Mouse (Mus musculus) left cerebral cortex, adult 11 months (tissue): ENCODE measurements around the gene Rtl4.

Experiments
- DNase-seq: peaks from one replicate; pipeline ENCODE4 v3.0.0; 2022; ENCODE audit warnings: low spot score

Rtl4 gene

DNA sequence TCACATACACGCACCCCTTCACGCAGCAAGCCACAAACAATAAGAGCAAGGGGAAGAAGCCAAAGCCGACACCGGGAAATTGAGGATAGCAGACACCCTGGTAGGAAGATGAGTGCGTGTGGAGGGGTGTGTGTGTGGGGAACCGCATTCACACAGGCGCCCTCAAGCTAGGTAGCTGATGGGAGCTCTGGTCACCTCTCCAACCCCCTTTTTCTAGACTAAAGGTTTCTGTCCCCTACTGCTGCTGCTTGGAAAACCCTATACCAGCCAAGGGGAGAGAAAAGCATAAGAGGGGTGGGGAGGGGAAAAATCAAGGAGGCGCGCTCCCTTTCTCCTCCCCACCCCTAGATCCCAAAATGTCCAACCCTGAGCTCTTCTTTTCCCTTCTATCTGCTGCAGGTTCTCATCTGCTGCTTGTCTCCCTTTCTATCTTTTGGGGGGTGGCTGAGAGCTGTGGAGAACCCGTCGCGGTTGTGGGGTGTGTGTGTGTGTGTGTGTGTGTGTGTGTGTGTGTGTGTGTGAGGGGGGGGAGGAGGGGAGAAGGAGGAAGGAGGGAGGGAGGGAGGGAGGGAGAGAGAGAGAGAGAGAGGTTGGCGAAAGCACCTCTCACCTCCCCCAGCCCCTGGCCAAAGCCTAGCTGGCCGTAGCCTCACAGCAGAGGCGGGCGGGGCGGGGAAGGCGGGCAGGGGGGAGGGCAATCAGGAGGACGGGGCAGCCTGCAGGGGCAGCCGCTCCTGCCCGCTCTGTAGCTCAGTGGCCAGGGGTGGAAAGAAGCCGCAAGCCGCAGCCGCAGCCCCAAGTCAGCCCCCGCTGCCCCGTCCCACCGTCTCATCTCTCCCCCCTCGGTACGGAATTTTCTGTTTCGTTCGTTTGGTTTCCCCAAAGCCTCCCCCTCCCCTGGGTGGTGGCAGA is at the start of gene Rtl4:
Rtl4 (plus strand) TSS at position 701 of the 912 bp plus-strand sequence.
- DNase-seq, result no peak

DNA sequence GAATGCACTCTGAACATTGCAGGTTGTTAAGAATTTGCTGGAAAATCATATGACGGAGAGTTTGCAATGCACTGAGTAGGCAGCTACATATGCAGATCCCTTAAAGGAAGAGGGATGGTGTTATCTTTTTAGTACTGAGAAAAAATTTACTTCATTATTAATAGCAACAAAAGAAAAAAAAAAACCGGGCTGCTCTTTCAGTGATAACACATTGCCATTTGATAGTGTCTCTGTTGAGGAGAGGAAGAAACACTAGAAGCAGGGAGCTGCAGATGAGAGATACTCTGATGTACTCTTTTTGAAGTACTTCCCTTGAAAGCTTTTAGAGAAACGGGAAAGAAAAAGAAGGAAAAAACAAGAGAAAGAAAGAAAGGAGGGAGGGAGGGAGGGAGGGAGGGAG is 44.0 kb upstream of the Rtl4 start:
- no peak for DNase-seq

DNA sequence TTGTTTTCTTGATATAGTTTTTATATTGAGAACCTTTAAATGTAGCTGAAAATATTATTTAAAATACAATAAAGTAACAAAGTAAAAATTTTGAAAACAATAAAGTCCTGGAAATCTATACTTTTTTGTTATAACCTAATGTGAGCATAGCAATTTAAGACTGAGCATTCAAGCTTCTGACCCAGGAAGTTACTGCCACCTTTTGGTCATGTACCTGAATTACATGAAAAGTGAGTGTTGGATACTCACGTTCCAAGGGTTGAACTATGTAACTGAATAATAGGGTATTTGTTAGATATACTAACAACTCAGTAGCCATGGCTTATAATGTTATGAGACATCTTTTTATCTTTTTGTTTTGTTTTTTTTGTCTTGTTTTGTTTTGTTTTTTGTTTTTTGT is 43.3 kb upstream of the Rtl4 start:
- no peak for DNase-seq

DNA sequence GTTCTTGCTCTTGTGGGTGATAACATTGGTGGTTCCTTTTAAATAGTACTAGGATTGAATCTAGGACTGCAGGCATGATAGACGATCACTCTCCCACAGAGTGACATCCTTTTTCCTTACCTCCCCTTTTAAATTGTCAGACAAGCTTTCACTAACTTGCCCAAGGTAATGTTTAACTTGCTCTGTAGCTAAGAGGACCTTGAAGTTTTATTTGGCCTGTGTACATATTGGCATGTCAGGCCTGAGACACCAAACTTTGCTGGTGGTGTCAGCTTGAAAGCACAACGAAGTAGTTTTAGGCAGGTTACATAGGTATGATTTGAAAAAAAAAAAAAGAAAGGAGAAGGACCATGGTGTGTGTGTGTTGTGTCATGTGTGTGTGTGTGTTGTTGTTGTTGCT is 36.5 kb upstream of the Rtl4 start:
- no peak for DNase-seq

DNA sequence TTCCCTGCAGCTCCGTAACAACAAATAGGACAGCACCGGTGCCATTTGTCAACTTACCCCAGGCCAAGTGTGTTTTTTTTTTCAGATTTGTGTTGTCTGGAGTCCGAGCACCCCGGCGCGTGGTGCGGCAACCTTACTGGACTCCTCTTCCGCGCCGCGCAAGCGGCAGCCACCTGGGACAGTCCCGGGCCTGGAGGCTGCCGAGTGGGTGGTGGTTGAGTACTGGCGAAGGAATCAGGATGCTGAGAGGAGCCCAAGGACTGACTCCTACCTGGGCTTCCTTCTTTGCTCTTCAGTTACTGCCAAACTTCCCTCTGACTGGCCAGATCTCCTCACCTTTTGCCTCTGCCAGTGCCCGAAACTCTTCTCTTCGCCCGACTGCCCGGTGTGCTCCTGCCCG is 965 bp upstream of the Rtl4 start:
- no peak for DNase-seq

DNA sequence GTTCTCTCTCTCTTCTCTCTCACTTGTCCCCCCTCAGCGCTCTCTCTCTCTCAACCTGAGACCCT is 733 bp upstream of the Rtl4 start, which contains the start of gene Trpc5:
Trpc5 (minus strand) TSS at position 39 of the 65 bp plus-strand sequence.
- no peak for DNase-seq

DNA sequence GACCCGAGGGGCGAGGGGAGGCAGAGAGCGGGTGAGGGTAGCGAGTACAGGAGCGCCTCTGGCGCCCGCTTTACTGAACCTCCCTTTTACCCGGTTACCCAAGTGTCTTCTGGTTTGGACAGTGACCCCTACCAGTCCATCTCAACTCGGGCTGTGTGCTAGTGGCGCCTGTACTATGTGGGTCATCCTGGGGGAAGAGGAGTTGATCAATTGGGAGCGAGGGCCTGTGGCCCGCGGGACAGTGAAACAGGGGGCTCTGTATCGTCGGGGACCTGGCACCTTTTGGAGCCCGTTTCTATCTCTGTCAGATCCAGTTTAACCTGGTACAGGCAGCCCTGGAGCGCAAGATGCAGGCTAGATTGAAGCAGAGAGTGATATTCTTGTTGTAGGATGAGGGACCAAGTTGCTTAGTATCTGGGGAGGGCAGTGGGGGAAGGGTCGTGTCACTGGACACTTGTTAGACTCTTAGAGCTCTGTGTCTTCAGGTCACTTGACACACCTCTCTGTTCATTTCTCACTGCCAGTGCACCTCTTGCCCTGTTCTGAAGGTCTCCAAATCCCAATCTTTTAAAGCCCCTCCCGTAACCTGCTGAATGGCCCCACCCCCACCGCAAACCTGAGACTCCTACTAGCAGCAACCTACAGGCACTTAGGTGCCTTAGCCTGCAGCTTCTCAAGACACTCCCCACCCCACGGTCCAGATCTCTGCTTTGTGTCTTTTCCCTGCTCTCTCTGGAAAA is 582 bp downstream of the Rtl4 start:
- DNase-seq, result no peak

DNA sequence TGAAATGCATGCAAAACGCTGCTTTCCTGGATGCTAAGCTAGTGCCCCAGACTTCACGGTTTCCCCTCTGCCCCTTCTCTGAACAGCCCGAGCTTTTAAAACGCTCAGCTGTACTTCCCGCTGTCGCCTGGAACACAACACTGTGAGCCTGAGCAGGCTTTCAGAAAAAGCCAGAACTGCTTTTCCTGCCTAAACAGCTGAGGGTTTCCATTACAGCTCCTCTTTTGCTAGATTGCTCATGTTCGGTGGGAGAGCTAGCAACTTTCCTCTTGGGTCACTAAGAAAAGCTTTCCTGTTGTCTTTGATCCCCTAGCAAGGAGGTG is 1.1 kb downstream of the Rtl4 start:
- DNase-seq, result no peak

DNA sequence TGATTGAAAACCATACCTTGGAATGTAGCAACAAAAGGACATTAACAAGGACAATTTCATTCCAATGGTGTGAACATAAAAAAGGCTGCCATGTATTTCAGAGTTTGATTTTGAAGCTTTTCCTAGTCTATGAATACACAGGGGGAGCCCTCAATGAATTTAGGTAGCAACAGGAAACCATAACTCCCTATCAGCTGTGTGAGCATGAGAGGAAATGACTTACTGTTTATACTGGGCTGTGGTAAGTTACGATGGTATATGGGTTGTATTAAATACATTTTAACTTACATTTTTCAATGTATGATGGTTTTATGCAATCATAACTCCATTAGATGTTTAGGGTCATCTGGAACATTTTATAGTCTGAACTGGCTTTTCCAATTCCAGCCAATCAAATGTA is 27.6 kb downstream of the Rtl4 start:
- no peak for DNase-seq

DNA sequence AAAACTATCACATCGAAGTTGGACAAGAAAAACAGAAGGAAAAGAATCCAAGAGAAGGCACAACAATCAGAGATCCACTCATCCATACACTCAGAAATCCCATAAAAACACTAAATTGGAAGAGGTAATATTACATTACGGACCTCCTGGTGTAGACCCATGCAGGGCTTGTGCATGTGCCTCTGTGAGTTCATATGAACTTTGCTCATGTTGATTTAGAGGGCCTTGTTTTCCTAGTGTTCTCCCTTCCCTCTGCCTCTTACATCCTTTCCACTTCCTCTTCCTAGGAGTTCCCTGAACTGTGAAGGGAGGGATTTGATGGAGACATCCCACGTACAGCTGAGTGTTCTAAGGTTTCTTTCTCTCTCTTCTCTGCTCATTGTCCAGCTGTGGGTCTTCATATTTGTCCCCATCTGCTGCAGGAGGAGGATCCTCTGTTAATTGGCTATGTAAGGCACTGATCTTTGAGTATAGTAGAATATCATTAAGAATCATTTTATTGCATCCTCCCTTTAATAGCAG is 58.9 kb downstream of the Rtl4 start:
- DNase-seq, result no peak

DNA sequence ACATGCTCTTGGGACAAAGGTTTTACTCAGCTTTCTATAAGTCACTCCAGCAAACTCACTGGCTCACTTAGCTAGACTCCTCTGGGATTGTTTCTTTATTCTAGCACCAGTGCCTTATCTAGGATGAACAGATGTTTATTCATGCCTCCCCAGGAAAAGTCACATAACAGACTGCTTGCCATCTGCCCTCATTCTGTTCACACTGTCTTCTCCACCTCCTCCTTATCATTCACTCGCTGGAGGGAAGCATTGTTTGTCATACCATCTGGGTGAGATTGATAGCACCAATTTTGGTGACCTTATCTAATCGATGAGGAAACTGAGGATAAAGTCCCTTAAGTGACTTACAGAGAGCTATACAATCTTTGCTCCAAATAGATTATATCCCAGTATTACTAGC is 298.3 kb downstream of the Rtl4 start:
- no peak for DNase-seq

DNA sequence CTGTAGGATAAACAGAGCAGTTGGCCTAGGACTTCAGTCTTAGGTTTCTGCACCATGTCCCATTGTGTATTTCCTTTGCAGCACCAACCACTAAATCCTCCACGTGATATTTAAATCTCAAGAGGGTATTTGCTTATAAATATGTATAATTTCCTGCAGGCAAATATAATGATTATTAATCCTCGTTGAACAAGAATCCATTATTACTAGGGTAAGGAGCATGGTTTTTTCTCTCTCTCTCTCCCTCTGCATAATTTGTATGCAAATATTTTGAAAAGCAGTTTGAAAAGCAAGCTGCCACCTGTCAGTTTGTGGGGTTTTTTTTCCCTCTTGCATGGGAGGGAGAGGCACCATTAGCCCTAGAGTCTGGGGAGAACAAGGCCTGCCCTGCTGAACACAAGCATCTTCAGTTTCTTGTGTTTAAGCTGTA is 376.8 kb downstream of the Rtl4 start:
- DNase-seq, result no peak

DNA sequence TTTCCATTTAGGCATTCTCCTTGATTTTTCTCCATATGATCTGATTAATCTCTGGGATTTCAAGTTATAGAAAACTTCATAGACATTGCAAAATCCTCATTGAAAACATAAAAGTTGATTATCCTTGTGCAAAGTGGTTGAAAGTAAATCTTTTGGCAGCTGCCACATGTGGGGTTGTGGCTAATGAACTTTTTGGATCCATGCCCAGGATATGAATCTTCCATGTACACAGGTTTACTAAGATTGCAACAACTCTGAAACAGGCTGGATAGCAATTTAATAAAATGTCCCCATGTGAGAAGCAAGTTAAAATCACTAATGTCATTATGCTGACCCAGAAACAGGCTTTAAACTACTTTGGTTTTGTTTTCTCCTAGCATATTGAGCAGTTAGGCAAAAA is 401.1 kb downstream of the Rtl4 start:
- no peak for DNase-seq

DNA sequence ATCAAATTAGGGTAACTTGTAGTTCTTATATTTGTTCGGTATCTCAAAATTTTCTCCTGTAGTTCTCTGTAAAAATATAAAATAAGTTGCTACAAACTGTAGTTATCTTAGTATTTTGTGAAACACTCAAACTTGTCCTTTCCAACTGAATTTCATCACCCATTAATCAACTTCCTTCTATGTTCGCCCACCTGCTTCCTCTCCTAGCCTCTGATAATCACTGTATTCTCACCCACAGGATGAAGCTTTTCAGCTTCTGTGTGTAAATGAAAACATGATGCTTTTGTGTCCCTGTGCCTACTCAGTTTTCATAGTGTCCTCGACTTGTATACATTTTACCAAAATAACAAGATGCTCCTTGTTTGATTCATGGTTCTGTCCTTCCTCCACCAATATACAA is 401.7 kb downstream of the Rtl4 start:
- DNase-seq, result no peak

DNA sequence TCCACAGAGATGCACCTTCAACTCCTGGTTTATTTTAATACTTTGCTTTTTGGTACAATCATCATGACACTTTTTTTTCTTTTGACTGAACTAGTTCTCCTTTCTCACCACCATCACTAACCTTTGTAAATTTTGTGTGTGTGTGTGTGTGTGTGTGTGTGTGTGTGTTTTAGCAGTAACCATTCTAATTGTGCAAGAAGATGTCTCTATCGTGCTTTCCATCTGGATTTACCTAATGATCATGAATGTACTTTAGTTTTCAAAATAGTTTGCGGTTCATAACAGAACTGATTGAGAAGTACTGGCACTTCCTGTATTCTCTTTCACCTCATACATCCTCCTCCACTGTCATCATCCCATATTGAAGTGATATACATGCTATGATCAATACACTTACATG is 402.3 kb downstream of the Rtl4 start:
- no peak for DNase-seq
